Mouse (Mus musculus) activated CD4-positive, CD25-positive, alpha-beta regulatory T cell, adult 4 months (primary cell): ENCODE measurements around the gene Aoc3. TPM values are rescaled to one million over a fixed set of nuclear protein-coding genes. Genes with fewer than 3 reads are reported as not detected.
"Not testable (repeated sequence)": the region's sequence is repeated elsewhere in the genome, so short reads cannot be mapped to it uniquely, and the experiment has no call there.

ENCODE experiments used
- ATAC-seq: one replicate; pipeline ENCODE4 v1.8.0; 2017
- polyA plus RNA-seq, 2 experiments: library from polyadenylated mRNA; unstranded; fragments of 100-300 nt; shearing (Covaris generic); gene quantifications; one replicate each; pipeline ENCODE4 v1.2.1; 2017

Gene Aoc3
- polyA plus RNA-seq, 2 experiments from 2014 or later = not detected

DNA sequence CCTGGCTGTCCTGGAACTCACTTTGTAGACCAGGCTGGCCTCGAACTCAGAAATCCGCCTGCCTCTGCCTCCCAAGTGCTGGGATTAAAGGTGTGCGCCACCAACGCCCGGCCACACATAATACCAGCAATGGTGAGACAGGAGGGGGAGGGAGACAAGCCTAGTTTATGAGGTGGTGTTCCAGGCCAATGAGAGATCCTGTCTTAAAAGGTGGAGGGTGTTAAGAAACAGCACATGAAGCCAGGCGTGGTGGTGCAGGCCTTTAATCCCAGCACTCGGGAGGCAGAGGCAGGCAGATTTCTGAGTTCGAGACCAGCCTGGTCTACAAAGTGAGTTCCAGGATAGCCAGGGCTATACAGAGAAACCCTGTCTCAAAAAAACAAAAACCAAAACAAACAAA is 47.8 kb downstream of the Aoc3 start:
- ATAC-seq = not testable (repeated sequence)

DNA sequence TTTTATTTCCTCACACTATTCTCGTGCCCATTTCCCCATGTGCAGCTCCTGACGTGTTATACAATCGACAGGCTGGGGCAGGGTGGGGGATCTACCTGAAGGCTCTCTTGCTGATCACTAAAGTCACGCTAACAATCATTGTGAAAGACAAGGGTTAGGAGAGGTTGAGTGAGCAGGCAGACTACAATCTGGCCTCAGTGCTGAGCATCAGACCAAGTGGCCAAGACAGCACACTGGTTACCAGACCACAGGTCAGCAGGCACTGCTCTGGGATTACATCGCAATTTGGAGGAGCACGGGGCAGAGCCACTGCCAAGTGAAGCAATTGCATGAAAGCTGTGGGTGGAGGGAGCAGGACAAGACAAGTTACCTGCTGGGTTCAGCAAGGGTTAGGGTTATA is 48.5 kb downstream of the Aoc3 start:
- ATAC-seq = no peak

DNA sequence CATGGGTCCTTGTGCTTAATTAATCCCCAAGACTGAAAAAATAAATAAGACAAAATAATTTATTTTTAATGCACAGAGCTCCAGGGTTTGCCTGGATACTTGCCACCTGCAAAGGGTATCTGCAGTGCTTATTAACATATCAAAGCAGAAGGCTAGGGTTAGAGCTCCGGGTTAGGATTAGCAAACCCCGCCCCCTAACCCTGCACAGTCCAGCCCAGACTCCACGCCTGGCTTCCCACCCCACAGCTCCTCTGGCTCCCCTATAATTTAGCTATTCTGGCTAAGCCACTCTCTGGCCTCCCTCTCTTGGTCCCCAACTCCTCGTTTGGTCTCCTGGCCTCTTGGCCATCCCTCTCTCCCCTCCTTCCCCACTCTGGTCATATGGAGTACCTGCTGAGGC is 51.4 kb downstream of the Aoc3 start:
- ATAC-seq = no peak

Other genes with a start within 250 kb of the Aoc3 start
- gene Coasy, start 248.0 kb upstream of the Aoc3 start, polyA plus RNA-seq = 10 to 100 TPM; 17.9 to 22.1 TPM
- gene Mlx, start 243.3 kb upstream of the Aoc3 start, polyA plus RNA-seq = 10 to 100 TPM; 51.8 to 71.5 TPM
- 10 to 100 TPM; 12.3 to 13.4 TPM for gene Psmc3ip, start 235.2 kb upstream of the Aoc3 start, polyA plus RNA-seq
- gene Retreg3, start 210.7 kb upstream of the Aoc3 start, polyA plus RNA-seq = 10 to 100 TPM; 14.4 to 24.7 TPM
- gene Tubg1, start 210.7 kb upstream of the Aoc3 start, polyA plus RNA-seq = 10 to 100 TPM; 17.7 to 26.8 TPM
- under 1 TPM; 0.68 to 0.94 TPM for gene Tubg2, start 174.7 kb upstream of the Aoc3 start, polyA plus RNA-seq
- under 1 TPM; 0.29 to 0.33 TPM for gene Cntnap1, start 160.1 kb upstream of the Aoc3 start, polyA plus RNA-seq
- not detected for gene Plekhh3, start 159.3 kb upstream of the Aoc3 start, polyA plus RNA-seq
- gene Ccr10, start 155.2 kb upstream of the Aoc3 start, polyA plus RNA-seq = 1 to 10 TPM; 1.5 to 1.6 TPM
- gene Ezh1, start 104.1 kb upstream of the Aoc3 start, polyA plus RNA-seq = 10 to 100 TPM; 48.1 to 52.2 TPM
- not detected for gene Ramp2, start 84.6 kb upstream of the Aoc3 start, polyA plus RNA-seq
- gene Vps25, start 76.9 kb upstream of the Aoc3 start, polyA plus RNA-seq = 100 to 1,000 TPM; 122 to 153 TPM
- 1 to 10 TPM in 1 of 2 experiments, under 1 TPM in 1; 0.58 to 1.0 TPM for gene Wnk4, start 70.0 kb upstream of the Aoc3 start, polyA plus RNA-seq
- 1 to 10 TPM in 1 of 2 experiments, not detected in 1; 1.0 TPM for gene Cntd1, start 51.6 kb upstream of the Aoc3 start, polyA plus RNA-seq
- 100 to 1,000 TPM; 109 to 144 TPM for gene Coa3, start 51.5 kb upstream of the Aoc3 start, polyA plus RNA-seq
- 10 to 100 TPM; 79.0 to 81.0 TPM for gene Becn1, start 28.3 kb upstream of the Aoc3 start, polyA plus RNA-seq
- gene Psme3, start 14.4 kb upstream of the Aoc3 start, polyA plus RNA-seq = 10 to 100 TPM; 37.1 to 53.3 TPM
- 1 to 10 TPM; 2.1 to 2.5 TPM for gene Aoc2, start 5.5 kb upstream of the Aoc3 start, polyA plus RNA-seq
- not detected for gene G6pc, start 37.0 kb downstream of the Aoc3 start, polyA plus RNA-seq
- 10 to 100 TPM; 33.5 to 42.6 TPM for gene Aarsd1, start 87.0 kb downstream of the Aoc3 start, polyA plus RNA-seq
- 1 to 10 TPM in 1 of 2 experiments, not detected in 1; 1.5 TPM for gene Gm27029, start 94.2 kb downstream of the Aoc3 start, polyA plus RNA-seq
- 1 to 10 TPM; 5.4 to 8.0 TPM for gene Rundc1, start 94.5 kb downstream of the Aoc3 start, polyA plus RNA-seq
- gene Ptges3l, start 94.7 kb downstream of the Aoc3 start, polyA plus RNA-seq = 1 to 10 TPM; 1.1 to 4.2 TPM
- gene Rpl27, start 111.7 kb downstream of the Aoc3 start, polyA plus RNA-seq = 100 to 1,000 TPM; 581 to 812 TPM
- 100 to 1,000 TPM; 148 to 179 TPM for gene Ifi35, start 117.8 kb downstream of the Aoc3 start, polyA plus RNA-seq
- gene Rnd2, start 134.4 kb downstream of the Aoc3 start, polyA plus RNA-seq = under 1 TPM; 0.24 to 0.36 TPM
- 1 to 10 TPM in 1 of 2 experiments, under 1 TPM in 1; 0.60 to 1.5 TPM for gene Vat1, start 135.6 kb downstream of the Aoc3 start, polyA plus RNA-seq
- gene Brca1, start 221.3 kb downstream of the Aoc3 start, polyA plus RNA-seq = 1 to 10 TPM; 5.4 to 5.8 TPM
- gene Nbr1, start 221.5 kb downstream of the Aoc3 start, polyA plus RNA-seq = 10 to 100 TPM; 42.3 to 84.0 TPM